Mouse (Mus musculus) G1E (cell line): ENCODE measurements around the gene Tmem108. TPM values are rescaled to one million over a fixed set of nuclear protein-coding genes. Genes with fewer than 3 reads are reported as not detected.

ENCODE experiments used
- ATAC-seq: 2 replicates; pipeline ENCODE4 v1.8.0; 2016; ENCODE audit warnings: mild to moderate bottlenecking; ENCODE audit not compliant: insufficient number of reproducible peaks, poor library complexity, low FRiP score, severe bottlenecking; ENCODE audit errors: extremely low read depth
- DNase-seq: peaks from one replicate; pipeline ENCODE4 v3.0.0; 2012; ENCODE audit warnings: low spot score
- H3K27me3 ChIP-seq: 2 replicates; pipeline ENCODE4 v1.6.1; 2012; ENCODE audit warnings: mild to moderate bottlenecking, low read length, inconsistent platforms; ENCODE audit not compliant: insufficient read depth
- H3K36me3 ChIP-seq: replicated peaks from 2 replicates; pipeline ENCODE3; 2012; ENCODE audit warnings: mild to moderate bottlenecking, inconsistent platforms
- H3K4me1 ChIP-seq: 2 replicates; pipeline ENCODE4 v1.6.1; 2012; ENCODE audit warnings: low read depth, low read length, inconsistent platforms, mixed read lengths; ENCODE audit not compliant: insufficient read depth
- H3K4me3 ChIP-seq: 2 replicates; pipeline ENCODE4 v1.5.1; 2012; ENCODE audit warnings: low read depth, mild to moderate bottlenecking, inconsistent platforms, low read length, moderate library complexity, mixed read lengths
- H3K9me3 ChIP-seq: replicated peaks from 2 replicates; pipeline ENCODE4 v1.6.1; 2012; ENCODE audit warnings: inconsistent platforms
- CTCF ChIP-seq: IDR thresholded peaks from 2 replicates; pipeline ENCODE4 v1.5.1; 2012; ENCODE audit warnings: low read depth, low read length, inconsistent platforms, mixed read lengths
- GATA1 ChIP-seq: IDR thresholded peaks from 2 replicates; pipeline ENCODE4 v1.6.1; 2012; ENCODE audit warnings: borderline replicate concordance, low read length, inconsistent platforms, mixed read lengths
- GATA2 ChIP-seq: IDR thresholded peaks from 2 replicates; pipeline ENCODE4 v1.6.1; 2012; ENCODE audit warnings: low read depth, low read length, inconsistent platforms, borderline replicate concordance
- POLR2AphosphoS5 ChIP-seq: IDR thresholded peaks from 2 replicates; pipeline ENCODE4 v1.6.1; 2012; ENCODE audit warnings: low read depth, low read length, inconsistent platforms; ENCODE audit not compliant: insufficient replicate concordance
- TAL1 ChIP-seq: conservative IDR thresholded peaks from 2 replicates; pipeline ENCODE4 v1.6.1; 2012; ENCODE audit warnings: low read depth, low read length, inconsistent platforms, mixed read lengths
- polyA plus RNA-seq: library from polyadenylated mRNA; stranded (reverse); fragments of >175 nt; gene quantifications from 2 replicates; pipeline ENCODE4 v1.2.3, GENCODE M21; 2012
- total RNA-seq, 2 experiments: library from RNA; stranded (forward) in 1 of 2; stranded (reverse) in 1 of 2; fragments of 200-1000 nt in 1 of 2; fragments of >200 nt in 1 of 2; fragmentation: Nextera tagmentation in 1 of 2; gene quantifications; 2 replicates each; pipeline ENCODE4 v1.2.3; 2014 to 2017

Tmem108 gene
- total and polyA plus RNA-seq, 3 experiments, result 0.27 TPM; not detected in 2

GRCm38 (mm10) chr9:103606056-103606455 lies 155.6 kb downstream of the Tmem108 start:
- no peak for DNase-seq
- Histone ChIP-seq H3K4me1 (no peaks in the 10 kb centered on the region), H3K27me3 (no peaks in the 10 kb centered on the region), H3K36me3 (no peaks in the 10 kb centered on the region), H3K4me3 (no peak overlapping the region), H3K9me3 (peaks cover 37% of the 10 kb centered on the region)
- TF ChIP-seq GATA1 (no peak), POLR2AphosphoS5 (no peak), CTCF (no peak), GATA2 (no peak), TAL1 (no peak)
- no peak for ATAC-seq

GRCm38 (mm10) chr9:103603792-103604191 lies 157.8 kb downstream of the Tmem108 start:
- ATAC-seq (no peak), DNase-seq (no peak)
- TF ChIP-seq GATA1, result no peak
- no peak for TF ChIP-seq CTCF
- no peak for TF ChIP-seq POLR2AphosphoS5
- TF ChIP-seq TAL1, result no peak
- TF ChIP-seq GATA2, result no peak
- Histone ChIP-seq H3K9me3 (peaks cover 41% of the 10 kb centered on the region), H3K4me1 (no peaks in the 10 kb centered on the region), H3K4me3 (no peak overlapping the region), H3K36me3 (no peaks in the 10 kb centered on the region), H3K27me3 (no peaks in the 10 kb centered on the region)

DNA sequence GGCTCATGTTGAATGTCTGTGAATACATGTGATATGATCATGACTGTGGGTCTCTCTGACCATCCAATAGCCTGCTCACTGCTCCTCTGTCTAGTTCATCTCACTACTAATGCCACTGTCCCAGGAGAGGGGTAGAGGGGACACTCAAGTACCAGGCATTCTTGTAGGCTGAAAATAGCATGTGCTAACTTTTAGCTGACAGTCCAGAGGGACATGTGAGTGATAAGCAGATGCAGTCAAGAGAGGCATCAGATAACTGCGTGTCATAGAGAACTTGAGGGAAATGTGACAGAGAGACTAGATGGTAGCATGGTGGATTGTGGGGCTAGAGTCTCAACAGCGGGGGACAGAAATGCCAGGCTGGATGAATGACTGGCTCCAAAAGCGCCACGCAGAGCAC lies 159.8 kb downstream of the Tmem108 start:
- Histone ChIP-seq H3K4me1 (no peaks in the 10 kb centered on the region), H3K9me3 (peaks cover 41% of the 10 kb centered on the region), H3K4me3 (no peak overlapping the region), H3K27me3 (no peaks in the 10 kb centered on the region), H3K36me3 (no peaks in the 10 kb centered on the region)
- DNase-seq (no peak), ATAC-seq (no peak)
- TF ChIP-seq GATA2, result no peak
- no peak for TF ChIP-seq TAL1
- no peak for TF ChIP-seq CTCF
- no peak for TF ChIP-seq POLR2AphosphoS5
- TF ChIP-seq GATA1, result no peak

DNA sequence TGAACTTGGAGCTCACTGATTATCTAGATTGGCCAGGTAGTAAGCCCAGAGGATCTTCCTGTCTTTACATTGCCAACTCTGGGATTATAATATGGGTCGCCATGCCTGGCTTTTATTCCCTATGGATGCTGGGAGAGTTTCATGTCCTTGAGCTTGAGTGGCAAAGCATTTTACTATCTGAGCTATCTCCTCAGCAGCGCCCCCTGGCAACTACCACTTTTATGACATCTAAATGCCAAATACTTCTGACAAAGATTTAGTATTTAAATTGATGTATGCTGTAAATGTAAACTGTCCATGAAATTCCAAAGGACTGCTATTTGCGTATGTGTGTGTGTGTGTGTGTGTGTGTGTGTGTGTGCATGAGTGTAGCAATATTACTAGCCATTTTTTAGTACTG lies 160.8 kb downstream of the Tmem108 start:
- H3K9me3 ChIP-seq, result peaks cover 41% of the 10 kb centered on the region
- no peaks in the 10 kb centered on the region for H3K27me3 ChIP-seq
- no peaks in the 10 kb centered on the region for H3K4me1 ChIP-seq
- no peak for TF ChIP-seq GATA1
- TF ChIP-seq POLR2AphosphoS5, result no peak
- no peak for TF ChIP-seq GATA2
- TF ChIP-seq TAL1, result no peak
- TF ChIP-seq CTCF, result no peak
- no peaks in the 10 kb centered on the region for H3K36me3 ChIP-seq
- H3K4me3 ChIP-seq, result no peak overlapping the region
- ATAC-seq (no peak), DNase-seq (no peak)

GRCm38 (mm10) chr9:103599908-103600307 lies 161.7 kb downstream of the Tmem108 start:
- Histone ChIP-seq H3K4me1 (no peaks in the 10 kb centered on the region), H3K4me3 (no peak overlapping the region), H3K9me3 (peaks cover 41% of the 10 kb centered on the region), H3K27me3 (no peaks in the 10 kb centered on the region), H3K36me3 (no peaks in the 10 kb centered on the region)
- ATAC-seq (no peak), DNase-seq (no peak)
- no peak for TF ChIP-seq GATA1
- TF ChIP-seq POLR2AphosphoS5, result no peak
- TF ChIP-seq GATA2, result no peak
- TF ChIP-seq TAL1, result no peak
- TF ChIP-seq CTCF, result no peak

DNA sequence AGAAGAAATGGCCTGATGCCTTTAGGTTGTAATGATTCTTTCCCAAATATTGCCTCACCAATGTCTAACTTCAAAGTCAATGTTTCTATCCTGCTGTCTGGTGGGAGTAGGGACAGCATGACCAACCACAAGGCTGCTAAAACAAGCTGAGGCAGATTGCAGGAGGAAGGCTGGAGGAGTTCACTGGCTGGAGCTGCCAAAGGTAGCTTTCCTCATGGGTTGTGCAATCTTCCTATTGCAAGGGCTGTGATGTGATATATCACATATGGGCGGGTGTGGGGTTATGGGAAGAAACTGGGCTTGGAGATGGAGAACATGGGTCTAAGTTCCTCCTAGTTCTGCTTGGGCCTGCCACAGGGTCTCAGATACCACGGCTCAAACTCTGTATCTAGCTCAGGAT lies 163.8 kb downstream of the Tmem108 start:
- no peak overlapping the region for H3K4me3 ChIP-seq
- DNase-seq (no peak), ATAC-seq (no peak)
- no peaks in the 10 kb centered on the region for H3K27me3 ChIP-seq
- no peaks in the 10 kb centered on the region for H3K4me1 ChIP-seq
- TF ChIP-seq CTCF (no peak), POLR2AphosphoS5 (no peak), GATA2 (no peak), GATA1 (no peak)
- no peaks in the 10 kb centered on the region for H3K36me3 ChIP-seq
- H3K9me3 ChIP-seq, result peaks cover 39% of the 10 kb centered on the region
